Mouse (Mus musculus) embryonic facial prominence, embryonic 11.5 days (tissue): ENCODE measurements around the gene Tceanc2. TPM values are rescaled to one million over a fixed set of nuclear protein-coding genes. Genes with fewer than 3 reads are reported as not detected.
"Not testable (repeated sequence)": the region's sequence is repeated elsewhere in the genome, so short reads cannot be mapped to it uniquely, and the experiment has no call there.

Source experiments
- ATAC-seq: fragments of 200-750 bp; cut with Nextera tagmentation; replicated peaks from 2 replicates; pipeline ENCODE4 v1.8.0; 2017; ENCODE audit warnings: low read depth; ENCODE audit not compliant: insufficient number of reproducible peaks, low FRiP score, low TSS enrichment
- DNase-seq: peaks from one replicate; pipeline ENCODE4 v3.0.0-alpha.2; 2015; ENCODE audit warnings: low spot score
- H3K27ac ChIP-seq: fragments of 300-500 bp; sonication (generic); replicated peaks from 2 replicates; pipeline ENCODE4 v1.5.1; 2014; ENCODE audit warnings: mild to moderate bottlenecking, low read depth, low read length, control low read depth
- H3K27me3 ChIP-seq: fragments of 300-500 bp; sonication (generic); 2 replicates; pipeline ENCODE4 v1.6.1; 2014; ENCODE audit warnings: mild to moderate bottlenecking, low read length, moderate library complexity, mixed read lengths; ENCODE audit not compliant: control insufficient read depth, insufficient read depth
- H3K36me3 ChIP-seq: fragments of 300-500 bp; sonication (generic); replicated peaks from 2 replicates; pipeline ENCODE4 v1.6.1; 2014; ENCODE audit warnings: low read depth, mild to moderate bottlenecking, low read length, moderate library complexity, mixed read lengths; ENCODE audit not compliant: control insufficient read depth, insufficient read depth
- H3K4me1 ChIP-seq: fragments of 300-500 bp; sonication (generic); 2 replicates; pipeline ENCODE4 v1.6.1; 2014; ENCODE audit warnings: low read length, mixed read lengths; ENCODE audit not compliant: control insufficient read depth, insufficient read depth
- H3K4me2 ChIP-seq: fragments of 300-500 bp; sonication (generic); 2 replicates; pipeline ENCODE4 v1.6.1; 2014; ENCODE audit warnings: low read depth, mild to moderate bottlenecking, control low read depth, low read length, moderate library complexity
- H3K4me3 ChIP-seq: fragments of 300-500 bp; sonication (generic); 2 replicates; pipeline ENCODE4 v1.5.1; 2014; ENCODE audit warnings: low read depth, low read length, control low read depth
- H3K9ac ChIP-seq: fragments of 300-500 bp; sonication (generic); replicated peaks from 2 replicates; pipeline ENCODE4 v1.6.1; 2014; ENCODE audit warnings: mild to moderate bottlenecking, control low read depth, low read length
- H3K9me3 ChIP-seq: fragments of 300-500 bp; sonication (generic); replicated peaks from 2 replicates; pipeline ENCODE4 v1.6.1; 2016; ENCODE audit warnings: mild to moderate bottlenecking, low read length, inconsistent platforms, mixed read lengths; ENCODE audit not compliant: control insufficient read depth
- WGBS: fragments of 180-500 bp; shearing (Covaris S2); extraction: QIAGEN DNeasy Blood & Tissue Kit; methylation state at CpG from one replicate; pipeline ENCODE4 v1.1.7; 2014; 5-methylcytosine and 5-hydroxymethylcytosine counted together
- polyA plus RNA-seq: library from polyadenylated mRNA; unstranded; fragments of >200 nt; fragmentation: Nextera tagmentation; extraction: Ambion mirVana; gene quantifications from 2 replicates; pipeline ENCODE4 v1.2.1, GENCODE M21; 2014

Tceanc2 gene
- polyA plus RNA-seq, 1 experiment from 2014 or later: 29.8 TPM

DNA sequence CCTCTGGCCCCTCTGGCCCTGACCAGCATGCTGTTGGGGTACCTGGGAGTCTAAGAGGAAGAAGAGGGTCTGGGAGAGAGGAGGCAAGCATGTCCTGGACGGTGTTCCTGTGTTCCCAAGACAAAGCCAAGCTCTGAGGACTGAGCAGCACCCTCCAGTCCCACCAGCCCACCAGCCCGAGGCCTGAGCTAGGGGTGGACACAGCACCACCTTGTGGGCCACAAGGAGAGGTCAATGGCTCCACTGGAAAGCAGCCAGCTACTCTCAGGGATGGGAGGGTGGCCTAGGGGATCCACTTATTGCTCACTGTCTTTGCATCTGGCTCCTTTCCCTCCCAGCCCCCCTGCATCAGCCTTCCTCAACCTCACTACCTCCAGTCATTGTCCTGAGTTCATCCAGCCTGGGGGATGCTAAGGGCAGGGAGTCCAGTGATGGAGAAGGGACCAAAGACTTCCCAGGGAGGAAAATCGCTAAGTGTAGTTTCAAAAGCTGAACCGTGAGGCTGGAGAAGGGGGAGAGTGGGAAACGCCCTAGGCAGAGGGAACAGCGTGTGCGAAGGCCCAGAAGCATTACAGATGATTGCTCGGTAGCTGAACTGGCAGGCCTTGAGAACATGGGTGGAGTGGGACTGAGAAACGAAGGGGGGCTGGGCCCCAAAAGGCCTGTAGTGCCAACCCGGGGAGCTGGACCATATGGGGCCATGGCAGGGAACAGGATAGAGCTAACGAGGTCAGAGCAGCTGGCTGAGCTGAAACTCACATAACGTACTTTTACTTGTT is 57.6 kb downstream of the Tceanc2 start:
- Histone ChIP-seq H3K27me3 (no peaks in the 10 kb centered on the region), H3K4me1 (no peaks in the 10 kb centered on the region), H3K36me3 (no peaks in the 10 kb centered on the region), H3K4me3 (no peak overlapping the region), H3K4me2 (no peak overlapping the region), H3K9me3 (no peaks in the 10 kb centered on the region), H3K9ac (peak overlapping the region; percentile 9), H3K27ac (no peak overlapping the region)
- 60% methylated on average over 12 of the region's 12 CpGs for WGBS
- ATAC-seq (peak; percentile 76), DNase-seq (peak; percentile 74)

DNA sequence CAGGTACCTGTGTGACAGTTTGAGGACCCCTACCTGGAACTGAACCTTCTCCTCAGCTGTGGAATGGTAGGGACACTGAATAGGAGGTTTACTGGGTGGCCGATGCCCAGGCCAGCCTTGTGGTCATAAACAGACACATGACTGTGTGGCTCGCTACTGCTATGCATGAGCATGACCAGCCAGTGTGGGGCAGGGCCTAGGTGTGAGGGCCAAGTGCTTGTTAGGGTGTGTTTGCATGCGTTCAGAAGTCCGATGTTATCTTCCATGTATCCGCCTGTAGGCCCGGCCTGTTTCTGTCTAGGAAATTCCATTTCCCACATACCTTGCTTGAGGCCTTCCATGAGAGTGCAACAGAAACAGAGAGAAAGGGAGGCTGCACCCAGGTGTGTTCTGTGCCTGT is 58.2 kb downstream of the Tceanc2 start:
- ATAC-seq (no peak), DNase-seq (no peak)
- H3K4me1 ChIP-seq: no peaks in the 10 kb centered on the region
- H3K4me2 ChIP-seq: no peak overlapping the region
- H3K4me3 ChIP-seq: no peak overlapping the region
- WGBS: 89% methylated on average over 6 of the region's 6 CpGs
- no peaks in the 10 kb centered on the region for H3K36me3 ChIP-seq
- H3K9me3 ChIP-seq: no peaks in the 10 kb centered on the region
- H3K9ac ChIP-seq: no peak overlapping the region
- no peaks in the 10 kb centered on the region for H3K27me3 ChIP-seq
- no peak overlapping the region for H3K27ac ChIP-seq

DNA sequence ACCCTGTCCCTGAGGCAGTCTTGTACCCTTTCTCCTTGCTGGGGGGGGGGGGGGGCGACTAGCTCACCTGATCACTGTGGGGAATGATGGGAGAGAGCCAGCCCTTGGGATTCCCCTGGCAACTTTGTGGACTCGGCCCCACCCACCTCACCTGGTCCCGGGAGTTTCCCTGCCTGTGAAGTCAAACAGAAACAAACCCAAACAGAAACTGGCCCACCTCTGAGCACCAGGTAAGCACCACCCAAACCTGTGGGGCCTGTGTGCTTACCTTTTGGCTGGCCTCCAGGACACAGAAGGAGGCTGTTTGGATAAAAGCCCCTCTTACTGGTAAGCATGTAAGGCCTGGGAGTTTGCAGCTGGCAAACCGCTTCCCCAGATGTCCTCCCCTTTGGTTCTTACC is 59.9 kb downstream of the Tceanc2 start:
- Histone ChIP-seq H3K9me3 (no peaks in the 10 kb centered on the region), H3K27ac (no peak overlapping the region)
- 51% methylated on average over 4 of the region's 4 CpGs for WGBS

GRCm38 (mm10) chr4:107117741-107118385 is 61.1 kb downstream of the Tceanc2 start:
- Histone ChIP-seq H3K36me3 (no peaks in the 10 kb centered on the region), H3K27ac (no peak overlapping the region), H3K27me3 (no peaks in the 10 kb centered on the region), H3K9ac (no peak overlapping the region), H3K4me2 (no peak overlapping the region), H3K4me1 (no peaks in the 10 kb centered on the region; the same call in 1 of the 2 replicates), H3K9me3 (no peaks in the 10 kb centered on the region), H3K4me3 (no peak overlapping the region)
- ATAC-seq (no peak), DNase-seq (no peak)
- WGBS: 86% methylated on average over 2 of the region's 2 CpGs

More for the DNA sequence above, 59.9 kb downstream of the Tceanc2 start:
- ATAC-seq: no peak
- no peak overlapping the region for H3K4me2 ChIP-seq
- DNase-seq: no peak
- no peak overlapping the region for H3K9ac ChIP-seq
- no peaks in the 10 kb centered on the region for H3K27me3 ChIP-seq
- H3K36me3 ChIP-seq: no peaks in the 10 kb centered on the region
- no peaks in the 10 kb centered on the region; the same call in 1 of the 2 replicates for H3K4me1 ChIP-seq
- no peak overlapping the region for H3K4me3 ChIP-seq

GRCm38 (mm10) chr4:107114278-107114677 is 64.6 kb downstream of the Tceanc2 start:
- ATAC-seq (no peak), DNase-seq (no peak)
- Histone ChIP-seq H3K27ac (no peak overlapping the region), H3K9me3 (no peaks in the 10 kb centered on the region), H3K36me3 (no peaks in the 10 kb centered on the region), H3K4me3 (no peak overlapping the region), H3K4me2 (no peak overlapping the region), H3K9ac (no peak overlapping the region), H3K4me1 (no peaks in the 10 kb centered on the region; the same call in 1 of the 2 replicates), H3K27me3 (no peaks in the 10 kb centered on the region)
- 46% methylated on average over 8 of the region's 8 CpGs for WGBS

GRCm38 (mm10) chr4:107109181-107109580 is 69.7 kb downstream of the Tceanc2 start:
- H3K4me3 ChIP-seq, H3K36me3 ChIP-seq, H3K9me3 ChIP-seq, H3K9ac ChIP-seq, ATAC-seq, DNase-seq, H3K4me1 ChIP-seq, H3K27ac ChIP-seq, H3K4me2 ChIP-seq, H3K27me3 ChIP-seq: not testable (repeated sequence)
- 93% methylated on average over 6 of the region's 6 CpGs for WGBS

- Histone ChIP-seq H3K27ac (no peak overlapping the region), H3K4me2 (no peak overlapping the region), H3K9me3 (no peaks in the 10 kb centered on the region), H3K27me3 (no peaks in the 10 kb centered on the region), H3K4me1 (no peaks in the 10 kb centered on the region), H3K4me3 (no peak overlapping the region), H3K36me3 (no peaks in the 10 kb centered on the region), H3K9ac (no peak overlapping the region; the same call in 1 of the 2 replicates)
- peak; percentile 58; the same call in 1 of the 2 replicates for ATAC-seq
- 62% methylated on average over 13 of the region's 13 CpGs for WGBS
- peak; percentile 47 for DNase-seq
Measured at GRCm38 (mm10) chr4:107108291-107108731, 70.6 kb downstream of the Tceanc2 start.

DNA sequence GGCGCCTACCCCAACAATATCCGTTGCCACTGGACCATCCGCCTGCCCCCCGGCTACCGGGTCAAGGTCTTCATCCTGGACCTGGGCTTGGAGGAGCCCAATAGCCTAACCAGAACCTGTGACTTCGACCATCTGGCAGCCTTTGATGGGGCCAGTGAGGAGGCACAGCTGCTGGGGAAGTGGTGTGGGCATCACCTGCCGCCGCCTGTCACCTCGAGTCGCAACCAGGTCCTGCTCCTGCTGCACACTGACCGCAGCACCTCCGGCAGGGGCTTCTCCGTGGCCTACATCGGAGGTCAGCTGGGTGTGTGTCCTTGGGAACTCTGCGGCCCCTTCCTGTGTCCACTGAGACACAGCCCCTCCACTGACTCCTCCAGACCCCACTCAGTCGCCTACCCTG is 72.1 kb downstream of the Tceanc2 start:
- Histone ChIP-seq H3K4me3 (no peak overlapping the region), H3K4me1 (no peaks in the 10 kb centered on the region), H3K36me3 (no peaks in the 10 kb centered on the region), H3K27ac (no peak overlapping the region), H3K9ac (no peak overlapping the region), H3K4me2 (no peak overlapping the region), H3K9me3 (no peaks in the 10 kb centered on the region), H3K27me3 (no peaks in the 10 kb centered on the region)
- WGBS: 93% methylated on average over 16 of the region's 16 CpGs
- no peak for DNase-seq
- ATAC-seq: no peak
